Mouse (Mus musculus): ENCODE measurements around the gene Gfral. TPM values are rescaled to one million over a fixed set of nuclear protein-coding genes. Genes with fewer than 3 reads are reported as not detected.

The Gfral gene
- polyA plus RNA-seq, 1 experiment = not detected

GRCm38 (mm10) chr9:76214678-76215077 lies 1.2 kb upstream of the Gfral start:
- TF ChIP-seq CTCF (IDR thresholded peaks at IDR 0.05; ENCODE audit: low read depth, low read length) (no peak), POLR2A (IDR thresholded peaks at IDR 0.05; ENCODE audit: insufficient read depth, low read length) (no peak), EP300 (IDR thresholded peaks at IDR 0.05; ENCODE audit: insufficient read depth, low read depth, low read length) (no peak)
- no peaks in the 10 kb centered on the region for H3K36me3 ChIP-seq (ENCODE audit: control insufficient read depth, insufficient read depth, low read length, poor library complexity, severe bottlenecking)
- no peaks in the 10 kb centered on the region for H3K4me1 ChIP-seq (ENCODE audit: control insufficient read depth, insufficient read depth, low read length)
- no peaks in the 10 kb centered on the region for H3K27me3 ChIP-seq (ENCODE audit: control insufficient read depth, insufficient read depth, low read length, poor library complexity, severe bottlenecking)
- H3K9me3 ChIP-seq (replicated peaks; ENCODE audit: control insufficient read depth, insufficient read depth, low read length, poor library complexity, severe bottlenecking) = no peaks in the 10 kb centered on the region
- H3K9ac ChIP-seq (ENCODE audit: low read depth, poor library complexity, severe bottlenecking) = no peak overlapping the region
- H3K27ac ChIP-seq (ENCODE audit: insufficient read depth, low read length) = no peak overlapping the region
- no peak overlapping the region for H3K4me3 ChIP-seq (ENCODE audit: low read depth, low read length)

- Histone ChIP-seq H3K4me1 (ENCODE audit: control insufficient read depth, insufficient read depth, low read length) (no peaks in the 10 kb centered on the region), H3K9ac (ENCODE audit: low read depth, poor library complexity, severe bottlenecking) (no peak overlapping the region)
Observed at GRCm38 (mm10) chr9:76196917-76197316, 16.5 kb downstream of the Gfral start.

GRCm38 (mm10) chr9:76179221-76179620 lies 34.2 kb downstream of the Gfral start:
- Histone ChIP-seq H3K27ac (ENCODE audit: insufficient read depth, low read length) (no peak overlapping the region), H3K9me3 (replicated peaks; ENCODE audit: control insufficient read depth, insufficient read depth, low read length, poor library complexity, severe bottlenecking) (no peaks in the 10 kb centered on the region), H3K4me3 (ENCODE audit: low read depth, low read length) (no peak overlapping the region), H3K27me3 (ENCODE audit: control insufficient read depth, insufficient read depth, low read length, poor library complexity, severe bottlenecking) (no peaks in the 10 kb centered on the region), H3K9ac (ENCODE audit: low read depth, poor library complexity, severe bottlenecking) (no peak overlapping the region), H3K4me1 (ENCODE audit: control insufficient read depth, insufficient read depth, low read length) (no peaks in the 10 kb centered on the region), H3K36me3 (ENCODE audit: control insufficient read depth, insufficient read depth, low read length, poor library complexity, severe bottlenecking) (no peaks in the 10 kb centered on the region)
- TF ChIP-seq POLR2A (IDR thresholded peaks at IDR 0.05; ENCODE audit: insufficient read depth, low read length) (no peak), EP300 (IDR thresholded peaks at IDR 0.05; ENCODE audit: insufficient read depth, low read depth, low read length) (no peak), CTCF (IDR thresholded peaks at IDR 0.05; ENCODE audit: low read depth, low read length) (no peak)

More at GRCm38 (mm10) chr9:76196917-76197316, 16.5 kb downstream of the Gfral start:
- Histone ChIP-seq H3K36me3 (ENCODE audit: control insufficient read depth, insufficient read depth, low read length, poor library complexity, severe bottlenecking) (no peaks in the 10 kb centered on the region), H3K9me3 (replicated peaks; ENCODE audit: control insufficient read depth, insufficient read depth, low read length, poor library complexity, severe bottlenecking) (no peaks in the 10 kb centered on the region), H3K4me3 (ENCODE audit: low read depth, low read length) (no peak overlapping the region), H3K27me3 (ENCODE audit: control insufficient read depth, insufficient read depth, low read length, poor library complexity, severe bottlenecking) (no peaks in the 10 kb centered on the region), H3K27ac (ENCODE audit: insufficient read depth, low read length) (no peak overlapping the region)
- TF ChIP-seq POLR2A (IDR thresholded peaks at IDR 0.05; ENCODE audit: insufficient read depth, low read length) = no peak
- no peak for TF ChIP-seq EP300 (IDR thresholded peaks at IDR 0.05; ENCODE audit: insufficient read depth, low read depth, low read length)
- TF ChIP-seq CTCF (IDR thresholded peaks at IDR 0.05; ENCODE audit: low read depth, low read length) = no peak

GRCm38 (mm10) chr9:76172686-76173295 lies 40.7 kb downstream of the Gfral start:
- TF ChIP-seq POLR2A (IDR thresholded peaks at IDR 0.05; ENCODE audit: insufficient read depth, low read length) (no peak), CTCF (IDR thresholded peaks at IDR 0.05; ENCODE audit: low read depth, low read length) (no peak), EP300 (IDR thresholded peaks at IDR 0.05; ENCODE audit: insufficient read depth, low read depth, low read length) (no peak)
- no peaks in the 10 kb centered on the region for H3K27me3 ChIP-seq (ENCODE audit: control insufficient read depth, insufficient read depth, low read length, poor library complexity, severe bottlenecking)
- no peak overlapping the region for H3K27ac ChIP-seq (ENCODE audit: insufficient read depth, low read length)
- no peaks in the 10 kb centered on the region for H3K9me3 ChIP-seq (replicated peaks; ENCODE audit: control insufficient read depth, insufficient read depth, low read length, poor library complexity, severe bottlenecking)
- no peak overlapping the region for H3K4me3 ChIP-seq (ENCODE audit: low read depth, low read length)
- no peaks in the 10 kb centered on the region for H3K4me1 ChIP-seq (ENCODE audit: control insufficient read depth, insufficient read depth, low read length)
- H3K9ac ChIP-seq (ENCODE audit: low read depth, poor library complexity, severe bottlenecking) = no peak overlapping the region
- H3K36me3 ChIP-seq (ENCODE audit: control insufficient read depth, insufficient read depth, low read length, poor library complexity, severe bottlenecking) = no peaks in the 10 kb centered on the region

- no peak for TF ChIP-seq POLR2A (IDR thresholded peaks at IDR 0.05; ENCODE audit: insufficient read depth, low read length)
- no peak for TF ChIP-seq CTCF (IDR thresholded peaks at IDR 0.05; ENCODE audit: low read depth, low read length)
- TF ChIP-seq EP300 (IDR thresholded peaks at IDR 0.05; ENCODE audit: insufficient read depth, low read depth, low read length) = no peak
- Histone ChIP-seq H3K9ac (ENCODE audit: low read depth, poor library complexity, severe bottlenecking) (no peak overlapping the region), H3K4me1 (ENCODE audit: control insufficient read depth, insufficient read depth, low read length) (no peaks in the 10 kb centered on the region), H3K9me3 (replicated peaks; ENCODE audit: control insufficient read depth, insufficient read depth, low read length, poor library complexity, severe bottlenecking) (no peaks in the 10 kb centered on the region), H3K27me3 (ENCODE audit: control insufficient read depth, insufficient read depth, low read length, poor library complexity, severe bottlenecking) (no peaks in the 10 kb centered on the region), H3K36me3 (ENCODE audit: control insufficient read depth, insufficient read depth, low read length, poor library complexity, severe bottlenecking) (no peaks in the 10 kb centered on the region), H3K4me3 (ENCODE audit: low read depth, low read length) (no peak overlapping the region), H3K27ac (ENCODE audit: insufficient read depth, low read length) (no peak overlapping the region)
Observed at GRCm38 (mm10) chr9:76168355-76168754, 45.1 kb downstream of the Gfral start.

- no peak overlapping the region for H3K9ac ChIP-seq (ENCODE audit: low read depth, poor library complexity, severe bottlenecking)
- no peaks in the 10 kb centered on the region for H3K36me3 ChIP-seq (ENCODE audit: control insufficient read depth, insufficient read depth, low read length, poor library complexity, severe bottlenecking)
- no peak for TF ChIP-seq EP300 (IDR thresholded peaks at IDR 0.05; ENCODE audit: insufficient read depth, low read depth, low read length)
- no peak for TF ChIP-seq CTCF (IDR thresholded peaks at IDR 0.05; ENCODE audit: low read depth, low read length)
- TF ChIP-seq POLR2A (IDR thresholded peaks at IDR 0.05; ENCODE audit: insufficient read depth, low read length) = no peak
- H3K9me3 ChIP-seq (replicated peaks; ENCODE audit: control insufficient read depth, insufficient read depth, low read length, poor library complexity, severe bottlenecking) = no peaks in the 10 kb centered on the region
- H3K4me1 ChIP-seq (ENCODE audit: control insufficient read depth, insufficient read depth, low read length) = no peaks in the 10 kb centered on the region
- no peak overlapping the region for H3K4me3 ChIP-seq (ENCODE audit: low read depth, low read length)
- no peak overlapping the region for H3K27ac ChIP-seq (ENCODE audit: insufficient read depth, low read length)
- H3K27me3 ChIP-seq (ENCODE audit: control insufficient read depth, insufficient read depth, low read length, poor library complexity, severe bottlenecking) = no peaks in the 10 kb centered on the region
Observed at GRCm38 (mm10) chr9:76162446-76162845, 51.0 kb downstream of the Gfral start.

All from ES-Bruce4 (cell line).